Mouse (Mus musculus) mesoderm, embryonic 11.5 days (tissue): ENCODE results near the gene Slfn14.
A peak's percentile ranks its signal among the peaks of the same experiment; 100 is the strongest.
"Not testable (repeated sequence)": the region's sequence is repeated elsewhere in the genome, so short reads cannot be mapped to it uniquely, and the experiment has no call there.

Source experiments
- DNase-seq: peaks from one replicate; pipeline ENCODE4 v3.0.0-alpha.2; 2012; ENCODE audit warnings: low read depth, low spot score

Gene Slfn14

GRCm38 (mm10) chr11:83285627-83286026 lies 899 bp downstream of the Slfn14 start:
- no peak for DNase-seq

DNA sequence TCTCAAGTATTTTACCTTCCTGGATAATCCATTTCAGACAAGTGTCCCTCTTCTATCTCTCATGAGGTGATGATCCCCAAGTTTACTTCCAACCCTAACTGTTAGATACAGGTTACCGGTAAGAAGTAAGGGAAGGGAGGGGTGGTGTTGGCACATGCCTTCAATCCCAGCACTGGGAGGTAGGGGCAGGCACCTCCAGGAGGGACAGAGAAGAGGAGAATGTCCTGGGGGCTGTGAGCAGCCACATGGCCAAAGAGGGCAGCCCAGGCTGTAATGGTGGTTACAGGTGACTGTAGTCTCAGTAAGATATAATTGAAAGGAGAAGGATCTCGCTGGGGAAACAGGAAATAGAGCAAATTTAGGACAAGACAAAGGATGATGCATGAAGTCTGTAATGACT lies 4.4 kb downstream of the Slfn14 start:
- no peak for DNase-seq

GRCm38 (mm10) chr11:83279691-83280090 lies 6.8 kb downstream of the Slfn14 start:
- no peak for DNase-seq

DNA sequence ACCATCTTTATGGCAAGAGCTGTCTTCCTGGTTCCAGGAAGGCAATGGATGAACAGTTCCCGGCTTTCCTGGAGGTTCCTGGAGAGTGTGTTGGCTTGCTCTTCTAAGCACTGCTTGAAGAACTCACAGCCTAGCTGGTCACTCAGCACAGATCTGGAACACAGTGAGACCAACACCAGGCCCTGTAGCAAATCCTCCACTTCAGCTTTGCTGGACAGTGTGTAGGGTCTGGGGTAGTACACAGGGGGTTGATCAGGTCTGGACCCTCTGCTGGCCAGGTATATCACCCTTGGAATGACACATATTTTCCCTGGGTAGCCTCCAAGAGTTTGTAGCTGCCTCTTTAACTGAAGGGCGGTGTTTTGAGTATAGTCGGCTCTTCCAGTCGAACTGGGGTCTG lies 7.5 kb downstream of the Slfn14 start:
- DNase-seq, result no peak

GRCm38 (mm10) chr11:83276251-83276650 lies 10.3 kb downstream of the Slfn14 start:
- DNase-seq, result no peak

DNA sequence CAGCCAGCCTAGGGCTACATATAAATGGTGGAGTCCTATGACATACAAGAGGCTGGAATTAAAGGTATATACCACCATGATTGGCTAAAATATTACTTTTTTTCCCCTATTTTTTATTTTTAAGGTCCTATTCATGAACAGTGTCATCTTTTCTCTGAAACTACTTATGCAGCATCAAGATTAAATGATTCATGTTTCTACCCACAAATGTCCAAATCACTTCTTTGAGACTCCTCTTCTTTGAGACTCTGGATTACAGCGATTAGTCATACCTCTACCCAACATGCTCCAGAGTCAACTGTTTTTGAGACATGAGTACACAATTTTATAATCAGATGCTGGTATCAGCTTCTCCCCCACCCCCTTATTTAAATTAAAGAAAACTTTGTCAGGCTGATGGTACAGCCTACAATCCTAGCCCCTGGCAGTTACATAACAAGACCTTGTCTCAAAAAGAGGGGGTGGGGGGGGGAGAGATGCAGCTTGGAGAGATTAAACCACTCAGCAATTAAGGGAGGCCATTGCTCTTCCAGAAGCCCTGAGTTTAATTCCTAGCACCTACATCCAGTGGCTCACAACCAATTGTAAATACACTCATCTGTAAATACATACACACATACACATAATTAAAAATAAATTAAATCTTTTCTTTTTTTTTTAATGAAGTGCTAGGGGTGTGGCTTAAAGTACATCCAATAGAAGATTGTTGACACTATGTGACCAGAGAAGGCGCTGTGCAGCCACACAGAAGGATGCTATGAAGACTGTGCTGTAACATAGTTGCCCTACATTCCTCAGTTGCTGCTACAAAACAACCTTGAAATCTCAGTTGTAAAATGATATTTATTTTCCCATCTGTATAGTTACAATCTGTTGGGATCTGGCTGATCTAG lies 14.3 kb downstream of the Slfn14 start:
- peak; percentile 33 for DNase-seq

DNA sequence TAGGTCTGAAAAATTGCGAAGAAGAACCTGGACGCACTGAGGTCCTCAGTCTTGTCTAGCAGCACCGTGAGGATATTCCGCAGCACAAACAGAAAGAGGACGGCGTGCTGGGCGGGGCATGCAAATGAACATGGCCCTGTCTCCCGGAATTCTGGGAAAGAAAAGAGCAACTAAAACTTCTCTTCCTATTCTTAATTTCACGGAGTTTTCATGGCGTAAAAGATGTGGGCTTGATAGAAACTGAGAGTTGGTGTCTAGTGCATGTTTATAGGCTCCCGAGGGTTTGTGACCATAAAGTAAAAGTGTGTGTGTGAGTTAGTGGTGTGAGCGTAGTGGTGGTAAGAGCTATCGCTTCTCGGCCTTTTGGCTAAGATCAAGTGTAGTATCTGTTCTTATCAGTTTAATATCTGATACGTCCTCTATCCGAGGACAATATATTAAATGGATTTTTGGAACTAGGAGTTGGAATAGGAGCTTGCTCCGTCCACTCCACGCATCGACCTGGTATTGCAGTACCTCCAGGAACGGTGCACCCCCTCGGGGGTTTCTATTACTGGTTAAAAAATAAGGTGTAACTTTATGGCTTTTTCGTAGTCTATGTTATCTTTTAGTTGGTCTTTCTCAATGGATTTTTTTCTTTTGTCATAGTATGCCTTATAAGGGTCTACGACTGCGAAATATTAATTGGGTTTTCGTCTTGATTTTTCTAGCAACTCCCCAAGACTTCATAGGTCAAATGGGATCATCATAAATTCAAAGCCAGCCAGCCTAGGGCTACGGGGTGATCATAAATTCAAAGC lies 15.2 kb downstream of the Slfn14 start:
- peak; percentile 86 for DNase-seq

- DNase-seq, result no peak
These were observed 15.7 kb downstream of the Slfn14 start for GRCm38 (mm10) chr11:83270842-83271150.

DNA sequence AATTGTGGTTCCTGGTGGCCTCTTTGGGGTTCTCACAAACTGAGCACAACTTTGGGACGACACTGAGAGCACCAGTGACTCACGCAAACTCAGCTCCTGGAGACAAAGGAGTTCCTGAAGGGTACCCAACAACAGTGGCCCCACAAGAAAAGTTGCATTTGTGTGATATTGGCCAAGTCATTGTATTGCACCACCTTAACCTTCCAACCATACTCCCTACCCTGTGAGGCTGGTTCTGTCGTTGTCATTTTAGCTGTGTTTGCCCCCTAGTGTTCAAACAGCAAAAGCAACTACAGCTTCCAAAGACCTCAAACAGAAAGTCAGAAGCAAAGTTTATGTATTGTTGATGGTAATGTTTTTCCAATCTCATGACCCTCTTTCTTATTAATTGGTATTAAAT lies 23.4 kb downstream of the Slfn14 start:
- DNase-seq, result peak; percentile 11

DNA sequence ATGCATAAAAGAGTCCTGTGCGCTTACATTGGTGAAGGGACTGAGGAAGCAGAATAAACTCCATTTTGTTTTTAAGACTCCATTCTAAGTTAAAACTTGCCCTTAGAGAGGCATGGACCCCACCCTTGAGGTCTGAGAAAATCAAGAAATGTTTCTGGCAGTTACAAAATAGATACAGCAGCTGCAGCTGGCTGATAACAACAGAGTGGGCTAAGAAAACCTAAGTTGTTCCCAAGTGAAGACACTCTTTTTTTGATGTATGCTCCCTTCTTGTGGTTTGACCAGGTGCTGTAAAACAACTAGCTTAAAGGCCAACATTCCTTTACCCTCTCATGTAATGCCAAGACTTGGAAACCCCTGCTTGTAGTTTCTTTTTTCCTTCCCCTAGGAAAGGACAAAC lies 23.9 kb downstream of the Slfn14 start:
- DNase-seq, result no peak

GRCm38 (mm10) chr11:83257211-83257610 lies 29.3 kb downstream of the Slfn14 start:
- not testable (repeated sequence) for DNase-seq

DNA sequence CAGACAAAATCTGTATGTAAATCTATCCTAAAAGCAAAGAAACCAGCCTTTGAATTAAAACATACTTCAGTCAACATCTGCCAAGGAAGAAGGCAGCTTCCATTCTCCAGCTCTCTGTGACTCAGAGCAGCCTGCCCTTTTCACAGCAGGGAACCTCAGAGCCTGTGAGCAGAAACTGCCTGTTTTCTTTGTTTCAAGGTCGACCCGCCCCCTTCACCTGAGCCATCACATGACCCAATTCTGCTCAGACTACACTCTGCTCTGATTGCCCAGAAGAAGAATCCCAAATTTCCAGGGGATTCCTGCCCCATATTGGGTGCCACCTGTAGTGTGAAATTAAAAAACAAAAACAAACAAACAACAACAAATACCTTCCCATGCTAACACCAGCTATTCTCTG lies 46.7 kb downstream of the Slfn14 start:
- DNase-seq, result no peak

DNA sequence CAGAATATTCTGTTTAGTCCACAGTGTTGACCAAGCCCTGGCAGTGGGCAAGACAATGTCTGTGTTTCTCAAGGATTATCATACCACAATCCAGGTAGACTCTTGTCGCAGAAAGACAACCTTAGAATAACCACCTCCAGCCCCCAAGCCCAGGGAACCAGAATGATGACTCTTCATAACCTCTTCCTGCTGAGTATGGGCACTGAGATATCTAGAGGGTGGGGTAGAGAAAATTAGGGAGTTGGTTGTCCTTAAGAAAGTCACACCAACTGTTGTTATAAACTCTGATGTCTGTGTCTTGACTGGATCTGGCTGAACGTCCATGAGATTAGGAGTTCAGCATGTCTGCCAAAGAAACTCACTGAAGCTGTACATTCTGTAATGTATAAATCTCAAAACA lies 48.1 kb downstream of the Slfn14 start:
- no peak for DNase-seq

DNA sequence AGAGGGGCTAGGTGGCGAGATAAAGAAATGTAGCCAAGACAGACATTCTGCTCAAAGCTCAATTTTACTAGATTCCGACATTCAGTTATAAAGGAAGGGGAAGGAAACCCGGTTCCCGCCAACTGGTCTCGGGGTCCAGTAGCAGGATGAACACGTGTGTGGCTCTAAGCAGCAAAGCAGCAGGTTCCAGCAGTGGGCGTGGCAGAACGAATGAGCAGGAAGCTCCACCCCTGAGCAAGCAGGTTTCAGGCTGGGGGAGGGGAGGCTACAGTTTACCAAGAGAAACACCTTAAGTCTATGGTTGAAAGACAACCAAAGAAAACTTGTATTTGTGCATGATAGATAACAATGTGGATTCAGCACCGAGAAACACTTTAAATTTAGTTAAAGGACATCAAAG lies 49.1 kb downstream of the Slfn14 start:
- not testable (repeated sequence) for DNase-seq

- DNase-seq, result peak; percentile 3
These were observed 52.9 kb downstream of the Slfn14 start for GRCm38 (mm10) chr11:83233621-83234020.

- DNase-seq, result no peak
These were observed 55.6 kb downstream of the Slfn14 start for GRCm38 (mm10) chr11:83230966-83231365.

DNA sequence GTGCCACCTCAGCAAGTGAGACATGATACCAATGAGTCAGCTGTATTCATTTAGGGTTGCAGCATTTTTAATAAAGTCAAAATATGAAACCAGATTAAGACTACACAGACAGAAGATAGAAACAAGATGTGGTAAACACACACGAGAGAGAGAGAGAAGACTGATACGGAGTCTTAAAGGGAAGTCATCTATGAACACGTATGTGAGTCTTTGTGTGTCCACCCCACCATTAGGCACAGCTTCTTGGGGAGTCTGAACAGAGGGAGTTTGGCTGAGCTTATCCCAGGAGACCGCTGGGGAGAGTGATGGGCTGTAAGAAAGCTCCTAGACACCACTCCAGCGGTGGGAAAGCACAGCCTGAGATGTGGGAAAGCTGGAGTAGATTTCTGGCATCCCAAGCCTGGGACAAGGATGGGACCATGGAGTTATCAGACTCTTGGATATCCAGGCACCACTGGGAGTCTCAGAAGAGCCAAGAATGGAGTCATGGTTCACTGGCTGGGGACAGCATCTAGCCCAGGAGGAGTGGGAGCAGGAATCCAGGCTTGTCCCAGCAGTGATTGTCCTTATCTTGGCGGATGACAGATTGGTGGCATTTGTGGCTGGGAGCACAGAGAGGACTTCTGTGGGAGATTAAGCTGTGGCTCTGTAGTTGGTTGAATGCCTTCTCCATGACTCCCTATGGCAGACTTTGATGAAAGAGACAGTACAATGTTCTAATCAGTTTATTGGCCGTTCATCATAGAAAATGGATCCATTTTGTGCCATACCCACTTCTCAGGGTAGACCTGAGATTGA lies 58.4 kb downstream of the Slfn14 start:
- no peak for DNase-seq

DNA sequence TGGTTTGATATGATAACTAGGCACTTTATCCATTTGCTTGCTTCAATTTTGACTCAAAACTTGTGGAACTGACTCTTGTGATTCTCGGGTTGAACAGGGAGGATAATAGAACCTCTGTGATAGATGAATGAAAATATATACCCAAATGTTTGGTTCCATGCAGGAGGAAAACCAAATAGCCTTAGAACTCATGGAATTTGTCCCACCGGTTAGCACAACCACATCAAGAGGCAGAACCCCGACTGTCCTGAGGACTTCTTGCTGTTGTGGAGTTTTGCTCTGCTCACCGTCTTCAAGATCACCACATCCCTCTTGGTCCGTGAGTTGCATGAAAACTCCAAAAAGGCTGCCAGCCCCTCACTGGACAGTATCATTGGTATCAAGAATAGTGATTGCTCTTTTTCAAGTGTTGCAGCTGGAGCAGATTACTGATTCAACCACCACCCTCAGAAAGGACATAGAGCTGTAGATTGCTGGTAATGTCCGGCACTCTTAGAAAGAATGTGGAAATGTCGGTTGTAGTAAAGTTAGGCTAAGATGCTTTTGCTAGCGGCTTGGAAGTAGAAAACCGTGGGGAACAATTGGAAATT lies 61.1 kb downstream of the Slfn14 start:
- DNase-seq, result no peak
